Mouse (Mus musculus): Measurements from ENCODE around the gene Kctd13. TPM values are rescaled to one million over a fixed set of nuclear protein-coding genes. Genes with fewer than 3 reads are reported as not detected.
A peak's percentile ranks its signal among the peaks of the same experiment; 100 is the strongest.

The Kctd13 gene
- not detected in 2 replicates for polyA plus RNA-seq (2012; ENCODE audit: insufficient read depth, insufficient read length, low replicate concordance, missing spikeins)

- Histone ChIP-seq H3K4me3 (ENCODE audit: insufficient read depth, low read depth, low read length) (peak within 1 kb of the TSS; percentile 61), H3K4me1 (ENCODE audit: control insufficient read depth, insufficient read depth, low read length) (peaks cover 5% of the 10 kb centered on the region; the same call in 1 of the 2 replicates), H3K27ac (ENCODE audit: insufficient read depth, low read depth, low read length) (peak within 1 kb of the TSS; percentile 32; the same call in 1 of the 2 replicates)
- TF ChIP-seq POLR2A (IDR thresholded peaks at IDR 0.05; ENCODE audit: insufficient read depth, low read depth, low read length): peak; percentile 80
- no peak for TF ChIP-seq CTCF (IDR thresholded peaks at IDR 0.05; ENCODE audit: insufficient read depth, low read depth, low read length)
- 2% methylated on average over 56 of the region's 56 CpGs for WGBS
Measured at GRCm38 (mm10) chr7:126928384-126929037, at the start of gene Kctd13. Gene Kctd13, plus strand, starts transcription at chr7:126928879.

- H3K4me1 ChIP-seq (ENCODE audit: control insufficient read depth, insufficient read depth, low read length): peaks cover 11% of the 10 kb centered on the region
- TF ChIP-seq POLR2A (IDR thresholded peaks at IDR 0.05; ENCODE audit: insufficient read depth, low read depth, low read length): no peak
- TF ChIP-seq CTCF (IDR thresholded peaks at IDR 0.05; ENCODE audit: insufficient read depth, low read depth, low read length): no peak
- H3K4me3 ChIP-seq (ENCODE audit: insufficient read depth, low read depth, low read length): no peak overlapping the region
- no peak overlapping the region for H3K27ac ChIP-seq (ENCODE audit: insufficient read depth, low read depth, low read length)
- WGBS: 43% methylated on average over 6 of the region's 6 CpGs
Measured at GRCm38 (mm10) chr7:126881040-126881439, 47.6 kb upstream of the Kctd13 start.

- peak overlapping the region; percentile 98 for H3K27ac ChIP-seq (ENCODE audit: insufficient read depth, low read depth, low read length)
- peak overlapping the region; percentile 94 for H3K4me3 ChIP-seq (ENCODE audit: insufficient read depth, low read depth, low read length)
- 0% methylated on average over 15 of the region's 15 CpGs for WGBS
- TF ChIP-seq POLR2A (IDR thresholded peaks at IDR 0.05; ENCODE audit: insufficient read depth, low read depth, low read length) (no peak), CTCF (IDR thresholded peaks at IDR 0.05; ENCODE audit: insufficient read depth, low read depth, low read length) (no peak)
- peaks cover 13% of the 10 kb centered on the region for H3K4me1 ChIP-seq (ENCODE audit: control insufficient read depth, insufficient read depth, low read length)
Measured at GRCm38 (mm10) chr7:126883731-126884181, 44.9 kb upstream of the Kctd13 start.

GRCm38 (mm10) chr7:126884286-126885164, 44.2 kb upstream of the Kctd13 start, which contains the start of gene Taok2:
Gene Taok2, minus strand, starts transcription at chr7:126884703.
- peaks cover 13% of the 10 kb centered on the region for H3K4me1 ChIP-seq (ENCODE audit: control insufficient read depth, insufficient read depth, low read length)
- under 1% methylated on average over 56 of the region's 56 CpGs for WGBS
- TF ChIP-seq CTCF (IDR thresholded peaks at IDR 0.05; ENCODE audit: insufficient read depth, low read depth, low read length) (no peak), POLR2A (IDR thresholded peaks at IDR 0.05; ENCODE audit: insufficient read depth, low read depth, low read length) (peak; percentile 97)
- H3K4me3 ChIP-seq (ENCODE audit: insufficient read depth, low read depth, low read length): peak within 1 kb of the TSS; percentile 94
- peak within 1 kb of the TSS; percentile 98 for H3K27ac ChIP-seq (ENCODE audit: insufficient read depth, low read depth, low read length)

GRCm38 (mm10) chr7:126887281-126887680, 41.4 kb upstream of the Kctd13 start:
- H3K4me3 ChIP-seq (ENCODE audit: insufficient read depth, low read depth, low read length): no peak overlapping the region
- WGBS: 96% methylated on average over 5 of the region's 5 CpGs

GRCm38 (mm10) chr7:126888852-126889251, 39.8 kb upstream of the Kctd13 start:
- no peak overlapping the region for H3K4me3 ChIP-seq (ENCODE audit: insufficient read depth, low read depth, low read length)
- TF ChIP-seq CTCF (IDR thresholded peaks at IDR 0.05; ENCODE audit: insufficient read depth, low read depth, low read length): 0 out of 2 replicates have a peak, but pooled peaks have one; percentile 21
- TF ChIP-seq POLR2A (IDR thresholded peaks at IDR 0.05; ENCODE audit: insufficient read depth, low read depth, low read length): no peak
- 0 out of 2 replicates have a peak, but pooled peaks cover 2% of the 10 kb centered on the region for H3K4me1 ChIP-seq (ENCODE audit: control insufficient read depth, insufficient read depth, low read length)
- H3K27ac ChIP-seq (ENCODE audit: insufficient read depth, low read depth, low read length): no peak overlapping the region
- WGBS: 54% methylated on average over 7 of the region's 7 CpGs

More at GRCm38 (mm10) chr7:126887281-126887680, 41.4 kb upstream of the Kctd13 start:
- H3K27ac ChIP-seq (ENCODE audit: insufficient read depth, low read depth, low read length): no peak overlapping the region
- TF ChIP-seq POLR2A (IDR thresholded peaks at IDR 0.05; ENCODE audit: insufficient read depth, low read depth, low read length) (no peak), CTCF (IDR thresholded peaks at IDR 0.05; ENCODE audit: insufficient read depth, low read depth, low read length) (no peak)
- H3K4me1 ChIP-seq (ENCODE audit: control insufficient read depth, insufficient read depth, low read length): peaks cover 4% of the 10 kb centered on the region; the same call in 1 of the 2 replicates

GRCm38 (mm10) chr7:126896912-126897311, 31.8 kb upstream of the Kctd13 start:
- H3K4me1 ChIP-seq (ENCODE audit: control insufficient read depth, insufficient read depth, low read length): peaks cover 10% of the 10 kb centered on the region
- TF ChIP-seq POLR2A (IDR thresholded peaks at IDR 0.05; ENCODE audit: insufficient read depth, low read depth, low read length) (no peak), CTCF (IDR thresholded peaks at IDR 0.05; ENCODE audit: insufficient read depth, low read depth, low read length) (no peak)
- no peak overlapping the region for H3K27ac ChIP-seq (ENCODE audit: insufficient read depth, low read depth, low read length)
- no peak overlapping the region for H3K4me3 ChIP-seq (ENCODE audit: insufficient read depth, low read depth, low read length)
- WGBS: 87% methylated on average over 5 of the region's 5 CpGs

GRCm38 (mm10) chr7:126897390-126898101, 31.1 kb upstream of the Kctd13 start:
- Histone ChIP-seq H3K27ac (ENCODE audit: insufficient read depth, low read depth, low read length) (peak overlapping the region; percentile 91), H3K4me1 (ENCODE audit: control insufficient read depth, insufficient read depth, low read length) (peaks cover 10% of the 10 kb centered on the region), H3K4me3 (ENCODE audit: insufficient read depth, low read depth, low read length) (peak overlapping the region; percentile 84)
- WGBS: 13% methylated on average over 16 of the region's 16 CpGs
- no peak for TF ChIP-seq POLR2A (IDR thresholded peaks at IDR 0.05; ENCODE audit: insufficient read depth, low read depth, low read length)
- no peak for TF ChIP-seq CTCF (IDR thresholded peaks at IDR 0.05; ENCODE audit: insufficient read depth, low read depth, low read length)
